Mouse (Mus musculus) right cerebral cortex, postnatal 4 days (tissue): ENCODE measurements at regions not wholly inside any gene's neighbourhood (a gene's known extent, or its start where the extent isn't known, plus 50 kb on each side); places are given as distances from the start of the nearest gene placed in this dataset.

Experiments used
- DNase-seq: peaks from one replicate; pipeline ENCODE4 v3.0.0-alpha.2; 2022

- DNase-seq, result no peak
Measured at GRCm38 (mm10) chr14:71230484-71231188, 631.0 kb upstream of the Fam160b2 start.

- no peak for DNase-seq
Measured at GRCm38 (mm10) chr14:71229955-71230354, 630.3 kb upstream of the Fam160b2 start.

GRCm38 (mm10) chr14:71228894-71229446 is 629.3 kb upstream of the Fam160b2 start:
- no peak for DNase-seq

- DNase-seq, result no peak
Measured at GRCm38 (mm10) chr14:71217041-71217440, 617.4 kb upstream of the Fam160b2 start.

GRCm38 (mm10) chr14:71211359-71211978 is 611.8 kb upstream of the Fam160b2 start:
- DNase-seq, result no peak

- DNase-seq, result no peak
Measured at GRCm38 (mm10) chr14:71203459-71203858, 603.8 kb upstream of the Fam160b2 start.

- DNase-seq, result no peak
Measured at GRCm38 (mm10) chr14:71200917-71201316, 601.3 kb upstream of the Fam160b2 start.

- no peak for DNase-seq
Measured at GRCm38 (mm10) chr14:71199178-71199879, 599.7 kb upstream of the Fam160b2 start.

- no peak for DNase-seq
Measured at GRCm38 (mm10) chr14:71194219-71194618, 594.6 kb upstream of the Fam160b2 start.

- DNase-seq, result peak; percentile 23
Measured at GRCm38 (mm10) chr14:71192486-71192885, 592.9 kb upstream of the Fam160b2 start.

- DNase-seq, result no peak
Measured at GRCm38 (mm10) chr14:71189360-71189759, 589.7 kb upstream of the Fam160b2 start.

- DNase-seq, result no peak
Measured at GRCm38 (mm10) chr14:71177341-71177740, 577.7 kb upstream of the Fam160b2 start.

- no peak for DNase-seq
Measured at GRCm38 (mm10) chr14:71174175-71174574, 574.5 kb upstream of the Fam160b2 start.

GRCm38 (mm10) chr14:71159556-71159955 is 559.9 kb upstream of the Fam160b2 start:
- DNase-seq, result no peak

- no peak for DNase-seq
Measured at GRCm38 (mm10) chr14:71142465-71142864, 542.8 kb upstream of the Fam160b2 start.

- no peak for DNase-seq
Measured at GRCm38 (mm10) chr14:71129771-71130211, 530.2 kb upstream of the Fam160b2 start.

GRCm38 (mm10) chr14:71128495-71128894 is 528.9 kb upstream of the Fam160b2 start:
- no peak for DNase-seq

GRCm38 (mm10) chr14:71118681-71119080 is 519.0 kb upstream of the Fam160b2 start:
- no peak for DNase-seq

GRCm38 (mm10) chr14:71115798-71116432 is 516.3 kb upstream of the Fam160b2 start:
- no peak for DNase-seq

GRCm38 (mm10) chr14:71115095-71115797 is 515.6 kb upstream of the Fam160b2 start:
- DNase-seq, result no peak

- no peak for DNase-seq
Measured at GRCm38 (mm10) chr14:71113198-71113597, 513.6 kb upstream of the Fam160b2 start.

GRCm38 (mm10) chr14:71104617-71105016 is 505.0 kb upstream of the Fam160b2 start:
- no peak for DNase-seq
